Mouse (Mus musculus): ENCODE data around the gene Ifnk. TPM values are rescaled to one million over a fixed set of nuclear protein-coding genes. Genes with fewer than 3 reads are reported as not detected.
A peak's percentile ranks its signal among the peaks of the same experiment; 100 is the strongest.

Gene Ifnk
- polyA plus RNA-seq (2016; fragmentation: Nextera tagmentation; extraction: Ambion mirVana), result 0.26 and 0.41 TPM in 2 replicates

- Histone ChIP-seq H3K9me3 (no peaks in the 10 kb centered on the region), H3K4me3 (no peak within 1 kb of the TSS), H3K27me3 (ENCODE audit: insufficient read depth, poor library complexity, severe bottlenecking) (no peaks in the 10 kb centered on the region), H3K36me3 (no peaks in the 10 kb centered on the region), H3K27ac (no peak within 1 kb of the TSS), H3K4me1 (replicated peaks) (peaks cover 35% of the 10 kb centered on the region)
- DNase-seq (ENCODE audit: low spot score), result no peak
- 91% methylated on average over 4 of the region's 4 CpGs for WGBS
These were observed at the start of gene Ifnk for GRCm38 (mm10) chr4:35151756-35152155. Gene Ifnk (plus strand): TSS chr4:35152056.

GRCm38 (mm10) chr4:35105115-35105773 is 46.6 kb upstream of the Ifnk start:
- WGBS, result 76% methylated on average over 14 of the region's 14 CpGs
- peaks cover 11% of the 10 kb centered on the region; the same call in 1 of the 2 replicates for H3K36me3 ChIP-seq
- peaks cover 26% of the 10 kb centered on the region for H3K4me1 ChIP-seq (replicated peaks)
- DNase-seq (ENCODE audit: low spot score), result no peak
- no peak overlapping the region for H3K4me3 ChIP-seq
- 0 out of 2 replicates have a peak, but pooled peaks cover 3% of the 10 kb centered on the region for H3K27me3 ChIP-seq (ENCODE audit: insufficient read depth, poor library complexity, severe bottlenecking)
- no peaks in the 10 kb centered on the region for H3K9me3 ChIP-seq
- no peak overlapping the region; the same call in 1 of the 2 replicates for H3K27ac ChIP-seq

DNA sequence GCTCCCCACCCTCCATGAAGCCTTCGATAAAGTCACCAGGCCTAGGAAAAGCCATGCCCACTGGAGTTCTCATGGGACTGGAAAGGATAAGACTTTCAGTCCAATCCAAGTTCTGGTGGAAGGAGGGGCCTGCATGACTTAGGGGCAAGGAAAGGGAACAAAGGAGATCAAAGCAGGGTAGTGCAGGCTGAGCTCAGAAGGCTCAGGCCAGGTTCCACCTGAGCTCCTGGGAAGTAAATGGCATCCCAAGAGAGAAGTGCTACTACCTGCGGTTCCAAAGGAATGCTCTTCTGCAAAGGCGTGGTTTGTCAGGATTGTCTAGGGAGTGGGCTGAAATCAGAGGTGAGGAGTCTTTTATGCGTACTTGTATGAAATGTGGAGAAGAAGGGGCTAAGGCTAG is 39.4 kb upstream of the Ifnk start:
- H3K4me3 ChIP-seq, result no peak overlapping the region
- DNase-seq (ENCODE audit: low spot score), result no peak
- no peak overlapping the region for H3K27ac ChIP-seq
- H3K36me3 ChIP-seq, result peaks cover 10% of the 10 kb centered on the region; the same call in 1 of the 2 replicates
- 92% methylated on average over 4 of the region's 4 CpGs for WGBS
- no peaks in the 10 kb centered on the region for H3K27me3 ChIP-seq (ENCODE audit: insufficient read depth, poor library complexity, severe bottlenecking)
- no peaks in the 10 kb centered on the region for H3K9me3 ChIP-seq
- peaks cover 15% of the 10 kb centered on the region; the same call in 1 of the 2 replicates for H3K4me1 ChIP-seq (replicated peaks)

GRCm38 (mm10) chr4:35113516-35114248 is 38.2 kb upstream of the Ifnk start:
- H3K27ac ChIP-seq, result 0 out of 2 replicates have a peak overlapping the region, but pooled peaks have one; percentile 1
- no peaks in the 10 kb centered on the region for H3K9me3 ChIP-seq
- WGBS, result 82% methylated on average over 13 of the region's 13 CpGs
- DNase-seq (ENCODE audit: low spot score), result no peak
- H3K36me3 ChIP-seq, result 0 out of 2 replicates have a peak, but pooled peaks cover 2% of the 10 kb centered on the region
- no peaks in the 10 kb centered on the region for H3K27me3 ChIP-seq (ENCODE audit: insufficient read depth, poor library complexity, severe bottlenecking)
- H3K4me3 ChIP-seq, result no peak overlapping the region
- peaks cover 15% of the 10 kb centered on the region; the same call in 1 of the 2 replicates for H3K4me1 ChIP-seq (replicated peaks)

DNA sequence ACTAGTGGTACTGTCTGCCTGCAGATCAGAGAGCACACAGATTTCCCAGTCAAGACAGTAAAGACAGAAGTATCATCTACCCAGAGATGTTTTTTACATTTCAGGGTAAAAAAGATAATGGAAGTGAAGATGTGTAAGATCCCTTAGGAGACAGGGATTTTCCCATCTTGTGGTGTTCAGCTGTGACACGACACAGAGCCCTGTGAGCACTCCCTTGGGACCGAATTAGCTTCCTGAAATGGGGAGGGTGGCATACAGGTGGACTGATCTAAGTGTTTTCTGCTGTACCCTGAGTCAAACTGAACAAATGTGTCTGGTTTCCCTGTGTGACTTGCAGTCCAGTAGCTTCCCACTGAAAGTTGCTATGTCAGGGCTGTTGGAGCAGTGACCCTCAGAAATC is 36.9 kb upstream of the Ifnk start:
- DNase-seq (ENCODE audit: low spot score), result no peak
- H3K27ac ChIP-seq, result no peak overlapping the region
- 81% methylated on average over 2 of the region's 2 CpGs for WGBS
- no peak overlapping the region for H3K4me3 ChIP-seq
- H3K9me3 ChIP-seq, result no peaks in the 10 kb centered on the region
- H3K36me3 ChIP-seq, result no peaks in the 10 kb centered on the region
- H3K27me3 ChIP-seq (ENCODE audit: insufficient read depth, poor library complexity, severe bottlenecking), result no peaks in the 10 kb centered on the region
- peaks cover 15% of the 10 kb centered on the region; the same call in 1 of the 2 replicates for H3K4me1 ChIP-seq (replicated peaks)

DNA sequence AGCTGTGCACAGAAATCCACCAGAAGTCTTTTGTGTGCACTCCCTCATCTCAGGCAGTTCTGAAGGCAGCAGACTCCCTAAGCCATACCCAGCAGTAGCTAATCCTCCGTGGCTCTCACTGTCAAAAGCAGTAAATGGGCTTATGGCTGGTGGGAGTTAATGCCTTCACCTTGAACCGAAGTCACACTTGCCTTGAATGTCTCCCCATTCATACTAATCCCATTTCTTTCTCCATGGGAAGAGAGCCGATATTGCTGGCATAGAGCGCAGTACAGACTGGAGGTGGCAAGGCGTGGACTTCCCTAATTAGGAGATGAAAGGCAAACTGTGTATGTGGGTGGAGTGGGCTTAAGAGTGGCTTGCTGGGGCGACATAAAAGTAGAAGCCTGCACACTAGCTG is 35.9 kb upstream of the Ifnk start:
- Histone ChIP-seq H3K4me1 (replicated peaks) (peaks cover 16% of the 10 kb centered on the region; the same call in 1 of the 2 replicates), H3K27me3 (ENCODE audit: insufficient read depth, poor library complexity, severe bottlenecking) (no peaks in the 10 kb centered on the region), H3K36me3 (no peaks in the 10 kb centered on the region), H3K27ac (no peak overlapping the region), H3K4me3 (no peak overlapping the region), H3K9me3 (no peaks in the 10 kb centered on the region)
- DNase-seq (ENCODE audit: low spot score), result no peak
- 67% methylated on average over 6 of the region's 6 CpGs for WGBS

- Histone ChIP-seq H3K27me3 (ENCODE audit: insufficient read depth, poor library complexity, severe bottlenecking) (no peaks in the 10 kb centered on the region), H3K36me3 (no peaks in the 10 kb centered on the region), H3K4me3 (no peak overlapping the region), H3K27ac (no peak overlapping the region), H3K4me1 (replicated peaks) (peaks cover 28% of the 10 kb centered on the region), H3K9me3 (no peaks in the 10 kb centered on the region)
- DNase-seq (ENCODE audit: low spot score), result no peak
- WGBS, result 94% methylated on average over 3 of the region's 3 CpGs
These were observed 34.7 kb upstream of the Ifnk start for GRCm38 (mm10) chr4:35117144-35117543.

DNA sequence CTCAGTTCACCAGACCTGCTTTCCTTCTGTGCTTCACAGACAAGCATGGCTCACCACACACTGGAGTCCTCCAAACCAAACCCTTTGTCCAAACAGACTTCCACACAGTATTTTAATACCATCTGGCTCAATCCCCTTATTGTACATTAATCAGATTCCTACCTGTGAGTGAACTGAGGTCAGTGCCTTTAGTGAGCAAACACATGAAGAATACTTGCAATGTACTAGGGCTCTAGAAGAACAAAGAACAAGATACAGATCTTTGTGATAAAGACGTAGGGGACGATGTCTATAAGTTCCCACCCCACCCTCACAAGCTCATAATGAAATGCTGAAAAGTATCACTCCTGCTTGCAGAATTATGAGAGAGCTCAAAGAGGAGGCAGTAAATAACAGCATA is 33.0 kb upstream of the Ifnk start:
- no peaks in the 10 kb centered on the region for H3K27me3 ChIP-seq (ENCODE audit: insufficient read depth, poor library complexity, severe bottlenecking)
- DNase-seq (ENCODE audit: low spot score), result no peak
- H3K9me3 ChIP-seq, result no peaks in the 10 kb centered on the region
- 91% methylated on average over 2 of the region's 2 CpGs for WGBS
- no peak overlapping the region for H3K27ac ChIP-seq
- H3K4me1 ChIP-seq (replicated peaks), result peaks cover 34% of the 10 kb centered on the region
- no peaks in the 10 kb centered on the region for H3K36me3 ChIP-seq
- H3K4me3 ChIP-seq, result no peak overlapping the region

- H3K27ac ChIP-seq, result no peak overlapping the region
- no peak for DNase-seq (ENCODE audit: low spot score)
- WGBS, result 80% methylated on average over 4 of the region's 4 CpGs
- no peaks in the 10 kb centered on the region for H3K9me3 ChIP-seq
- H3K4me3 ChIP-seq, result no peak overlapping the region
- no peaks in the 10 kb centered on the region for H3K36me3 ChIP-seq
- peaks cover 43% of the 10 kb centered on the region for H3K4me1 ChIP-seq (replicated peaks)
- H3K27me3 ChIP-seq (ENCODE audit: insufficient read depth, poor library complexity, severe bottlenecking), result no peaks in the 10 kb centered on the region
These were observed 31.7 kb upstream of the Ifnk start for GRCm38 (mm10) chr4:35120159-35120558.

DNA sequence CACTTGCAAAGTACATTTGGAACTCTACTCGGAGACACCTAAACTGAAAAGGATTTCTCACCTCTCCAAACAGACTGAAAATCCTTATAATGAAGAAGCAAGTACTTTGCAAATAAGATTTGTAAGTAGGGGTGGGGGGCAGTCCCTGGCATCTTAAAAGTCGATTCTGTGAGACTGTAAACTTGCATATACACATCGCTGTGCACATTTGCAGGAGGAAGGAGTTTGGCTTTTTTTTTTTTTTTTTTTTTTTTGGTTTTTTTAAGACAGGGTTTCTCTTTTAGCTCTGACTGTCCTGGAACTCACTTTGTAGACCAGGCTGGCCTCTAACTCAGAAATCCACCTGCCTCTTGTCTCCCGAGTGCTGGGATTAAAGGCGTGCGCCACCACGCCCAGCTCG is 31.3 kb upstream of the Ifnk start:
- Histone ChIP-seq H3K36me3 (no peaks in the 10 kb centered on the region), H3K27ac (no peak overlapping the region), H3K4me3 (no peak overlapping the region), H3K27me3 (ENCODE audit: insufficient read depth, poor library complexity, severe bottlenecking) (no peaks in the 10 kb centered on the region), H3K4me1 (replicated peaks) (peaks cover 47% of the 10 kb centered on the region), H3K9me3 (no peaks in the 10 kb centered on the region)
- DNase-seq (ENCODE audit: low spot score), result no peak
- WGBS, result 85% methylated on average over 8 of the region's 8 CpGs

DNA sequence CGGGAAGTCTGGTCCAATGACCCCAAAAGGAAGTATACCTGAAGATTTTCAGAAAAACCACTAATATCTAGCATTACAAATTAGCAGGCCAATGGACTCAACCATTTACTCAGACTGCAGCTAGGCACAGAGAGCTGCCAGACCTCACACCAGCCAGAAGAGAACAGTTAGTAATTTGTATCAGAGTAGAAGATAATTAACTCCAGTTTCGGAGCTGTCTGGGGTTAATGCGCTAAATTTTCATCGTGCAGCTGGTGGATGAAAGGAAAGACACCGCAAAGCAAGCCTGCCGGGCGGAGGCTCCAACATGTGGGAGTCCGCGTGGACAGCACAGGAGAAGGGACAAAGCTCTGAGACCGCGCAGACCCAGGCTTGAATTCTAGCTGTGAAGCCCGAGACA is 30.8 kb upstream of the Ifnk start:
- no peaks in the 10 kb centered on the region for H3K9me3 ChIP-seq
- H3K27me3 ChIP-seq (ENCODE audit: insufficient read depth, poor library complexity, severe bottlenecking), result no peaks in the 10 kb centered on the region
- WGBS, result 48% methylated on average over 12 of the region's 12 CpGs
- H3K4me3 ChIP-seq, result no peak overlapping the region
- 0 out of 2 replicates have a peak overlapping the region, but pooled peaks have one; percentile 42 for H3K27ac ChIP-seq
- DNase-seq (ENCODE audit: low spot score), result peak; percentile 37
- peaks cover 52% of the 10 kb centered on the region for H3K4me1 ChIP-seq (replicated peaks)
- no peaks in the 10 kb centered on the region for H3K36me3 ChIP-seq

DNA sequence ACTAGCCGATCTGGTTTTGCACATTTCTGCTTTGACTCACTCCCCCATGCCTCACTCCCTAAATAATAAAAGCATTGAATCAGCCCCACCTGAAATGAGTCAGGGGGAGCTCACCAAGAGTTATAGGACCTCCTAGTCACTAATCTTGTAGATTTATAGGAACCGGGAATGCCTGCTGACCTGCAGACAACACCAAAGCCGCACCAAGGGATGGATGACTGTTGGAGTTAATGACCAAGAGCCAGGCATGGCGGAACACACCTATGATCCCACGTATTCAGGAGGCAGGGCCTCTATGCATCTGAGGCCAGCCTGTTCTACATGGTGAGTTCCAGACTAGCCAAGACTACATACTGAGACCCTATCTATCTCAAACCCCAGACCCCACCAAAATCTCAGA is 28.8 kb upstream of the Ifnk start:
- 71% methylated on average over 5 of the region's 5 CpGs for WGBS
- Histone ChIP-seq H3K4me3 (no peak overlapping the region), H3K27me3 (ENCODE audit: insufficient read depth, poor library complexity, severe bottlenecking) (no peaks in the 10 kb centered on the region), H3K9me3 (no peaks in the 10 kb centered on the region), H3K27ac (peak overlapping the region; percentile 50), H3K36me3 (no peaks in the 10 kb centered on the region), H3K4me1 (replicated peaks) (peaks cover 72% of the 10 kb centered on the region)
- no peak for DNase-seq (ENCODE audit: low spot score)

GRCm38 (mm10) chr4:35124027-35124426 is 27.8 kb upstream of the Ifnk start:
- peaks cover 82% of the 10 kb centered on the region for H3K4me1 ChIP-seq (replicated peaks)
- H3K9me3 ChIP-seq, result no peaks in the 10 kb centered on the region
- H3K4me3 ChIP-seq, result no peak overlapping the region
- no peak for DNase-seq (ENCODE audit: low spot score)
- H3K27me3 ChIP-seq (ENCODE audit: insufficient read depth, poor library complexity, severe bottlenecking), result no peaks in the 10 kb centered on the region
- H3K27ac ChIP-seq, result peak overlapping the region; percentile 86
- no peaks in the 10 kb centered on the region for H3K36me3 ChIP-seq
- 80% methylated on average over 11 of the region's 11 CpGs for WGBS
